Mouse (Mus musculus) forelimb bud, embryonic 11.5 days (tissue): ENCODE data around the gene Cox14.
A peak's percentile ranks its signal among the peaks of the same experiment; 100 is the strongest.
"Not testable (repeated sequence)": the region's sequence is repeated elsewhere in the genome, so short reads cannot be mapped to it uniquely, and the experiment has no call there.

Experiments used
- DNase-seq: peaks from one replicate; pipeline ENCODE4 v3.0.0-alpha.2; 2012; ENCODE audit warnings: low read depth, low spot score

The Cox14 gene

GRCm38 (mm10) chr15:99725341-99726155 lies at the start of gene Cox14:
Gene Cox14 (plus strand): TSS chr15:99725618.
- peak; percentile 99 for DNase-seq

GRCm38 (mm10) chr15:99677089-99677488 lies 48.3 kb upstream of the Cox14 start:
- no peak for DNase-seq

GRCm38 (mm10) chr15:99678063-99678800 lies 47.2 kb upstream of the Cox14 start:
- DNase-seq, result no peak

- DNase-seq, result no peak
Observed at GRCm38 (mm10) chr15:99679008-99679407, 46.4 kb upstream of the Cox14 start.

GRCm38 (mm10) chr15:99682880-99683279 lies 42.5 kb upstream of the Cox14 start:
- no peak for DNase-seq

- DNase-seq, result no peak
Observed at GRCm38 (mm10) chr15:99684156-99684555, 41.3 kb upstream of the Cox14 start.

GRCm38 (mm10) chr15:99688712-99689111 lies 36.7 kb upstream of the Cox14 start:
- DNase-seq, result peak; percentile 71

GRCm38 (mm10) chr15:99690924-99691323 lies 34.5 kb upstream of the Cox14 start:
- no peak for DNase-seq

- no peak for DNase-seq
Observed at GRCm38 (mm10) chr15:99691976-99692375, 33.4 kb upstream of the Cox14 start.

GRCm38 (mm10) chr15:99697309-99697708 lies 28.1 kb upstream of the Cox14 start:
- peak; percentile 38 for DNase-seq

GRCm38 (mm10) chr15:99698533-99699085 lies 26.8 kb upstream of the Cox14 start:
- DNase-seq, result no peak

- no peak for DNase-seq
Observed at GRCm38 (mm10) chr15:99699715-99700114, 25.7 kb upstream of the Cox14 start.

- no peak for DNase-seq
Observed at GRCm38 (mm10) chr15:99700219-99701106, 25.0 kb upstream of the Cox14 start.

- not testable (repeated sequence) for DNase-seq
Observed at GRCm38 (mm10) chr15:99701640-99701998, 23.8 kb upstream of the Cox14 start.

- DNase-seq, result peak; percentile 97
Observed at GRCm38 (mm10) chr15:99701999-99702900, 23.2 kb upstream of the Cox14 start, which contains the start of gene Smarcd1. Gene Smarcd1 (plus strand): TSS chr15:99702129.

GRCm38 (mm10) chr15:99703104-99703503 lies 22.3 kb upstream of the Cox14 start:
- DNase-seq, result no peak

- DNase-seq, result no peak
Observed at GRCm38 (mm10) chr15:99703676-99704040, 21.8 kb upstream of the Cox14 start.

GRCm38 (mm10) chr15:99704041-99704681 lies 21.3 kb upstream of the Cox14 start:
- no peak for DNase-seq

- no peak for DNase-seq
Observed at GRCm38 (mm10) chr15:99704881-99705280, 20.5 kb upstream of the Cox14 start.

- DNase-seq, result peak; percentile 67
Observed at GRCm38 (mm10) chr15:99705440-99706048, 19.9 kb upstream of the Cox14 start, which contains the start of gene Gm17349. Gene Gm17349 (minus strand): TSS chr15:99705490.
